Mouse (Mus musculus): Measurements from ENCODE around the gene Lrmda. TPM values are rescaled to one million over a fixed set of nuclear protein-coding genes. Genes with fewer than 3 reads are reported as not detected.

Lrmda gene
- polyA plus RNA-seq, 1 experiment from 2014 or later = 0.87 TPM

DNA sequence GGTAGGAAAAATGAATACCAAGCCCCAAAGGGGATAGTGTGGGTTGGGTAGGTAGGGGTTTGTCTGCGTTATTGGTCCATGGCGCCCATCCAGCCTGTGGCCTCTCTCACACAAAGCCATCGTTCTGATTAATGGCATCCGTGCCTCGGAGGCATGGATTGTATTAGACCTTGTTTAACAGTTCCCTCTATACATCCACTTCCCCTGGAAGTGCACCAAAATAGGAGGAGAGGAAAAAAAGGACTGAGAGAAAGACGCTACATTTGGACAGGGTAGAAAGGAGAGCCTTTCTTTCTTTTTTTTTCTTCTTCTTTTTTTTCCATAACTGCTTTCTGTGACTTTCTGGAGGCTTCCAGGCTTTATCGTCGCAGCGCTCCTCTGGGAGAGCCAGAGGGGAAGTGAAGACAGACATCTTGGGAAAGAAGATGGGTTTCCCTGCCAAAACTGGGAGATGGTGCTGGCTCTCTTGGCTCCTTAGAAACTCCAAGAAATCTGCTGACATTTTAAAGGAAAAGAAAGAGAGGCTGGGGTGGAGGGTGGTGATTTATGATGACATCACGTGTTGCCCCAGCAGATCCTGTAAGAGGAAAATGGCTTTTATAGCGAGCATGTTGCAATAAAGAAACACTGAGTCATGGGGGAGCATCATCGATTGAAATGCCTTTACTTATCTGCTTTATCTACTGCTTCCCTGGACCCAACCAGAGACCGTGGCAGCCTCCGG lies 32.6 kb downstream of the Lrmda start:
- Histone ChIP-seq H3K4me2 (replicated peaks) (no peak overlapping the region), H3K9ac (no peak overlapping the region), H3K4me3 (replicated peaks) (no peak overlapping the region), H3K27me3 (replicated peaks) (no peaks in the 10 kb centered on the region), H3K9me3 (no peaks in the 10 kb centered on the region), H3K4me1 (replicated peaks) (peaks cover 32% of the 10 kb centered on the region), H3K27ac (peak overlapping the region; percentile 6; the same call in 1 of the 2 replicates), H3K36me3 (no peaks in the 10 kb centered on the region)
- WGBS = 44% methylated on average over 14 of the region's 14 CpGs
- peak; percentile 49 for ATAC-seq

- Histone ChIP-seq H3K9ac (no peak overlapping the region), H3K27me3 (replicated peaks) (no peaks in the 10 kb centered on the region), H3K36me3 (no peaks in the 10 kb centered on the region), H3K4me2 (replicated peaks) (0 out of 2 replicates have a peak overlapping the region, but pooled peaks have one; percentile 9), H3K9me3 (no peaks in the 10 kb centered on the region), H3K4me1 (replicated peaks) (peaks cover 35% of the 10 kb centered on the region), H3K4me3 (replicated peaks) (no peak overlapping the region), H3K27ac (peak overlapping the region; percentile 51)
- 44% methylated on average over 8 of the region's 8 CpGs for WGBS
- peak; percentile 70 for ATAC-seq
These were observed 36.1 kb downstream of the Lrmda start for GRCm38 (mm10) chr14:22055630-22056029.

DNA sequence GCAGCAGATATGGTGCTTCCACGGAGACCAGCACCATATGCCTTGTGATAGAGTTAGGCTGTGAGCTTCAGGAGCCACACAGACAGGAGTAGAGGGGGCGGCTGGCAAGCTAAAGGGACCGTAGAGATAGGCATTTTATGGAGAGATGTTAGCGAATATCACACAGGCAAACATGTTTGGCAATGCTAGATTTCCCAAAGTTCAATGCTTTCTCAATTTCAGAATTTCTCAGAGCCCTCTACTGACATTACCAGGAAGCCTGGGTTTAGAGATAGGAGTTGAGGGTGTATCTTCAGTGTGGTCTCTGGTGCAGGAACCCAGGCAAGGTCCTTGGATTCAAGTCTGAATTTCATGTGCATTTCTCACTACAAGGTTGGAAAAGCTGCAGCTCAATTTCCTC lies 36.7 kb downstream of the Lrmda start:
- Histone ChIP-seq H3K9me3 (no peaks in the 10 kb centered on the region), H3K4me1 (replicated peaks) (peaks cover 35% of the 10 kb centered on the region), H3K9ac (no peak overlapping the region), H3K36me3 (no peaks in the 10 kb centered on the region), H3K4me2 (replicated peaks) (0 out of 2 replicates have a peak overlapping the region, but pooled peaks have one; percentile 9), H3K27ac (peak overlapping the region; percentile 48), H3K4me3 (replicated peaks) (no peak overlapping the region), H3K27me3 (replicated peaks) (no peaks in the 10 kb centered on the region)
- WGBS = 82% methylated on average over 4 of the region's 4 CpGs
- ATAC-seq = no peak

DNA sequence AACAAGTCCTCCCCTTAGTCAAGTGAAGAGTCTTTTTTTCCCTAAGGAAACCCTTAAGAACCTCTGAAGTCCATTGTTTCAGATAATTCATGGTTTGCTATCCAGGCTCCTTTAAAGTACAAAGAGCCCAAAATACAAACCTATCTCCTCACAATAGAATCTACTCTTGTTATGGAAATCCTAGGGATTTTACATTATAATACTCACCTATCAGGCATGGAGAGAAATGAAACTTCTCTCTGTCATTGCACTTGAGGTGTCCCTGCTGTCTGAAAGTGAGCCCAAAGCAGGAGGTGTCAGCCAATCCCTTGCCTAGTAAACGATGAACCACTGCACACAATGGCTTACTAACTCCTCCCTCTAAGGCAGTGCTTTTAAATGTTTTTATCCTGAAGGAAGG lies 39.2 kb downstream of the Lrmda start:
- 62% methylated on average over 1 of the region's 1 CpGs for WGBS
- H3K27me3 ChIP-seq (replicated peaks) = no peaks in the 10 kb centered on the region
- no peaks in the 10 kb centered on the region for H3K9me3 ChIP-seq
- no peak overlapping the region for H3K27ac ChIP-seq
- no peak overlapping the region for H3K4me3 ChIP-seq (replicated peaks)
- H3K4me2 ChIP-seq (replicated peaks) = no peak overlapping the region
- no peak overlapping the region for H3K9ac ChIP-seq
- H3K4me1 ChIP-seq (replicated peaks) = peaks cover 26% of the 10 kb centered on the region
- ATAC-seq = no peak
- H3K36me3 ChIP-seq = no peaks in the 10 kb centered on the region

DNA sequence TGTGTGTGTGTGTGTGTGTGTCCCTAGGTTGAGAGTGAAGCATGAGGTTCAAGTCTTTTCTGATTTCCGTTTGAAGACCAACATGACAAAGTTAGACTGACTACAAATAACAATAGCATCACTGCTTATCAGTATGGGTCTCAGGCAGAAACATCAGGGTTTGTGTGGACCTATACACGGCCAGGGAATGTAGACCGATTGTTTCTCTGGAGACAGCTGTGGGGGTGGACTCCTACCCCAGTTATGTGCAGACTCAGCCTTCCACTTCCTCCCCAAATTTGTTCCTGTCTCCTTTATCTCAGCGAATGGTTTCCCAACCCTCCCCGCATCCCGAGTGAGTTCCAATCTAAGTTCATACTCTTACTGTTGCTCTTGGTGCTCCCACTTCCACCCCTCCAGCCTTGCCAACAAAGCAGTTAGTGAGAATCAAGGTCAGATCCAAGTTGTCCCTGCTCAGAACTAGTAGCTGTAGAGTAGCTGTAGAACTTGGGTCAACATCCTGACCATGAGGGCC lies 39.9 kb downstream of the Lrmda start:
- H3K4me2 ChIP-seq (replicated peaks) = no peak overlapping the region
- H3K36me3 ChIP-seq = no peaks in the 10 kb centered on the region
- H3K4me3 ChIP-seq (replicated peaks) = no peak overlapping the region
- H3K4me1 ChIP-seq (replicated peaks) = peaks cover 26% of the 10 kb centered on the region
- no peak overlapping the region for H3K27ac ChIP-seq
- no peaks in the 10 kb centered on the region for H3K27me3 ChIP-seq (replicated peaks)
- 76% methylated on average over 6 of the region's 6 CpGs for WGBS
- H3K9ac ChIP-seq = no peak overlapping the region
- no peaks in the 10 kb centered on the region for H3K9me3 ChIP-seq
- no peak for ATAC-seq

DNA sequence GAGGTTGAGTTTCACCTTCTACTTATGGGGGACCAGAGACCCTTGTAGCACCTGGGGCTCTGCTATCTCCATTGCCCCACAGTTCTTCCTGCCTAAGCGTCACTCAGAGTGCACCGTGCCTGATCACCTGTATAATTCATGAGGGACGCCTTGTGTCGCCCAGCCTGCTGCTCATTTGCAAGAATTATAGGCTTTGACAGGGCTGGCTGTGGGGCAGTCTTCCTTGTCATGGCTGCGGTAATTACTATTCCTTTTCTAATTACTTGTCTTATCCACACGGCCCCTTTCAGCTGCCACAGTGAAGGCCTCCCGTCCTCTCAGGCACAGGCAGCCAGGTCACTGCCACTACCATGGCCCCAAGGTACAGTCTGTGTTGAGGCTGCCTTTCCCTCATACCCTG lies 41.3 kb downstream of the Lrmda start:
- no peaks in the 10 kb centered on the region for H3K9me3 ChIP-seq
- H3K4me2 ChIP-seq (replicated peaks) = no peak overlapping the region
- no peaks in the 10 kb centered on the region for H3K27me3 ChIP-seq (replicated peaks)
- H3K4me1 ChIP-seq (replicated peaks) = peaks cover 15% of the 10 kb centered on the region
- H3K9ac ChIP-seq = no peak overlapping the region
- 71% methylated on average over 7 of the region's 7 CpGs for WGBS
- ATAC-seq = no peak
- no peak overlapping the region for H3K4me3 ChIP-seq (replicated peaks)
- H3K36me3 ChIP-seq = no peaks in the 10 kb centered on the region
- H3K27ac ChIP-seq = no peak overlapping the region

DNA sequence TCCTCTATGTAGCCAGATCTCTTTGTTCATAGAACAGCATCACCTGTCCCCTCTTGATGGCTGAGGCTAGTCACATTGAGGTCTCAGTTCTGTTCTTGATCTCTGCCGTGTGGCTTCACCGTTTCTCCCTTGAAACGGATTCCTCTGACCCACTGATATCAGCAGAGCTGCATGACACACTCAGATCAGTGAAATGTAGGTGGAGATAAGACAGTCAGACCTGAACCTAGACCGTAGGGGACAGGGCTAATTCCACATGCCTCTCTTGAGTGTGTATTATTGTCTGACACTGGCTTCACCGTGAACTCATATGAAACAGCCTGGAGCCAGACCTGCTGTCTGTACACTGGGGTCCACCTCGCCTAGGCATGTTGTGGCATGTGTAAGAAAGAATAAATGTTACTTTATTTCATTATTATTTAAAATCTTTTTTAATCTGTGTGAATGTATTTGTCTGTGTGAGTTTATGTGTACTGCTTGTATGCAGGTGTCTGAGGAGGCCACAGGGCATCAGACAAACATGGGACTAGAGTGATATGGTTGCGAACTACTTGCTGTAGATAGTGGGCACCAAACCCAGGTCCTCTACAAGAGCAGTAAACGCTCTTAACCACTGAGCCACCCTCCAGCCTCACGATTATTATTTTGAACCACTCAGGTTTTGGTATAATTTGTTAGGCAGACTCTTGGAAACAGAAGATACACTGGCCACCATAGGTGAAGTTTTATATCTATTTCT lies 42.8 kb downstream of the Lrmda start:
- no peaks in the 10 kb centered on the region for H3K27me3 ChIP-seq (replicated peaks)
- no peak for ATAC-seq
- H3K9ac ChIP-seq = no peak overlapping the region
- 0 out of 2 replicates have a peak, but pooled peaks cover under 1% of the 10 kb centered on the region for H3K4me1 ChIP-seq (replicated peaks)
- H3K27ac ChIP-seq = no peak overlapping the region
- no peaks in the 10 kb centered on the region for H3K9me3 ChIP-seq
- H3K4me3 ChIP-seq (replicated peaks) = no peak overlapping the region
- WGBS = 81% methylated on average over 9 of the region's 9 CpGs
- no peak overlapping the region for H3K4me2 ChIP-seq (replicated peaks)
- H3K36me3 ChIP-seq = no peaks in the 10 kb centered on the region

DNA sequence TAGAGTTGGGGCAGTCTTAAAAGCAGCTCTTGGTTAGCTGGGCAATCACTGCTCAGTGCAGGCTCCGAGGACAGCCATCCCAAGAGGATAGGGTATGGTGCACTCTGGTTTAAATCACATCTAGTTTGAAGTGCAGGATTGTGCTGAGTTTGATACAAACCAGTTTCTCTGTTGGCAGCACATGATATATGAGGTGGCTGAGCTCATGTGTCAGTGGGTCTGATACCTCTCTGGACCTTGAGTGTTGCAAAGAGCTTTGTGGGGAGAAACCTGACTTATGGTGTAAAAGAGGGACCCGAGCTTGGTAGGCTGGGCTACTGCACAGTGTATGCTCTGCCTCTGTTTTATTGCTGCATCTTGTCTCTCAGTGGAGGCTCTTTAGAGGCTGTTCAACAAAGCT lies 49.7 kb downstream of the Lrmda start:
- peak; percentile 39; the same call in 1 of the 2 replicates for ATAC-seq
- Histone ChIP-seq H3K36me3 (no peaks in the 10 kb centered on the region), H3K27ac (0 out of 2 replicates have a peak overlapping the region, but pooled peaks have one; percentile 22), H3K4me2 (replicated peaks) (no peak overlapping the region), H3K27me3 (replicated peaks) (no peaks in the 10 kb centered on the region), H3K4me3 (replicated peaks) (no peak overlapping the region), H3K4me1 (replicated peaks) (peaks cover 8% of the 10 kb centered on the region; the same call in 1 of the 2 replicates), H3K9ac (no peak overlapping the region), H3K9me3 (no peaks in the 10 kb centered on the region)
- 30% methylated on average over 2 of the region's 2 CpGs for WGBS

GRCm38 (mm10) chr14:22073385-22073784 lies 53.9 kb downstream of the Lrmda start:
- 85% methylated on average over 5 of the region's 5 CpGs for WGBS
- no peak for ATAC-seq

GRCm38 (mm10) chr14:22074229-22074628 lies 54.7 kb downstream of the Lrmda start:
- H3K27me3 ChIP-seq (replicated peaks) = no peaks in the 10 kb centered on the region
- H3K4me1 ChIP-seq (replicated peaks) = peaks cover under 1% of the 10 kb centered on the region; the same call in 1 of the 2 replicates
- no peak overlapping the region for H3K27ac ChIP-seq
- no peak overlapping the region for H3K4me3 ChIP-seq (replicated peaks)
- no peak overlapping the region for H3K9ac ChIP-seq
- H3K9me3 ChIP-seq = no peaks in the 10 kb centered on the region
- no peak overlapping the region for H3K4me2 ChIP-seq (replicated peaks)
- no peaks in the 10 kb centered on the region for H3K36me3 ChIP-seq
- whole genome bisulfite sequencing = 67% methylated on average over 16 of the region's 16 CpGs
- no peak for ATAC-seq

More at GRCm38 (mm10) chr14:22073385-22073784, 53.9 kb downstream of the Lrmda start:
- H3K4me3 ChIP-seq (replicated peaks) = no peak overlapping the region
- no peak overlapping the region for H3K4me2 ChIP-seq (replicated peaks)
- H3K27me3 ChIP-seq (replicated peaks) = no peaks in the 10 kb centered on the region
- H3K9ac ChIP-seq = no peak overlapping the region
- no peaks in the 10 kb centered on the region for H3K9me3 ChIP-seq
- peaks cover 8% of the 10 kb centered on the region; the same call in 1 of the 2 replicates for H3K4me1 ChIP-seq (replicated peaks)
- no peak overlapping the region for H3K27ac ChIP-seq
- H3K36me3 ChIP-seq = no peaks in the 10 kb centered on the region

GRCm38 (mm10) chr14:22083931-22084330 lies 64.4 kb downstream of the Lrmda start:
- H3K27ac ChIP-seq = no peak overlapping the region
- no peak overlapping the region for H3K4me2 ChIP-seq (replicated peaks)
- no peaks in the 10 kb centered on the region for H3K4me1 ChIP-seq (replicated peaks)
- no peak overlapping the region for H3K4me3 ChIP-seq (replicated peaks)
- no peaks in the 10 kb centered on the region for H3K36me3 ChIP-seq
- no peak overlapping the region for H3K9ac ChIP-seq
- 78% methylated on average over 3 of the region's 3 CpGs for WGBS
- ATAC-seq = no peak
- no peaks in the 10 kb centered on the region for H3K27me3 ChIP-seq (replicated peaks)
- H3K9me3 ChIP-seq = peaks cover 5% of the 10 kb centered on the region

DNA sequence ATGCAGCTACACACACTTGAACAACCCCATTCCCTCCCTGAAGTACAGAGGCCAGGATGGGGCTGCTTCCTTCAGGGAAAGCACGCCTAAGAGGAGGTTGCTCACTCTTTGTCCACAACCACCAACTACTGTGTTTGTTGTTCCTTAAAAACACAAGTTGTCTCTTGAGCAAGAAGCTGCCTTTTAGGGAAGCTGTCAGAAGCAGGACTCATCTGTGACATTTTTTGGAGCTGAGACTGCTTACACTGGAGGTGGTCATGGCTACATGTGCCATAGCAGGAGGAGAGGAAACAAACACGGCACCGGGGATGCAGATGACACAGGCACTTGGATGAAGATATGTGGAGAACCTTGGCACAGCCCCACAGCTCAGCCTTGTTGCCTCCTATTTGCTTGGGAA lies 65.9 kb downstream of the Lrmda start:
- no peak overlapping the region for H3K4me2 ChIP-seq (replicated peaks)
- peaks cover 5% of the 10 kb centered on the region for H3K9me3 ChIP-seq

More for the DNA sequence above, 65.9 kb downstream of the Lrmda start:
- Histone ChIP-seq H3K27ac (no peak overlapping the region), H3K9ac (no peak overlapping the region), H3K27me3 (replicated peaks) (no peaks in the 10 kb centered on the region), H3K4me1 (replicated peaks) (peaks cover 11% of the 10 kb centered on the region; the same call in 1 of the 2 replicates), H3K36me3 (no peaks in the 10 kb centered on the region), H3K4me3 (replicated peaks) (no peak overlapping the region)
- 88% methylated on average over 3 of the region's 3 CpGs for WGBS
- no peak for ATAC-seq

Measured in intestine, embryonic 15.5 days (tissue).